Mouse (Mus musculus): ENCODE measurements around the gene Hmg20b.
A peak's percentile ranks its signal among the peaks of the same experiment; 100 is the strongest.

The Hmg20b gene

DNA sequence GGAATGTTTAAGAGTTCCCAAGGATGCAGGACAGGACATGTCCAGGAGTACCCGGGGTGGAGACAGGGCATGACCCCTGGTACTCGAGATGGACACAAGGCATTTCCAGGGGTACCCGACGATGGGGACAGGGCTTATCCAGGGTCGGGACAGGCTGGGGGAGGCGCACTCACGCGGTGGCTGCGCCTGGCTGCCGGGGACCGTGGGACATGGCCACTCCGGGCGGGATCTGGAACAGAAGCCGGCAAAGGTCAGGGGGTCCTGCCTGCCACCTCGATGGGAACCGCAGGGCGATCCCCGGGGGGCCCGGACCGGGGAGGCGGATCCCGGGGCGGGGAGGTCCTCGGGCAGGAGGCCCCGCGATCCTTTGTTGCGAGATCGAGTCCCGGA, 324 bp downstream of the Hmg20b start:
- DNase-seq, result no peak

DNA sequence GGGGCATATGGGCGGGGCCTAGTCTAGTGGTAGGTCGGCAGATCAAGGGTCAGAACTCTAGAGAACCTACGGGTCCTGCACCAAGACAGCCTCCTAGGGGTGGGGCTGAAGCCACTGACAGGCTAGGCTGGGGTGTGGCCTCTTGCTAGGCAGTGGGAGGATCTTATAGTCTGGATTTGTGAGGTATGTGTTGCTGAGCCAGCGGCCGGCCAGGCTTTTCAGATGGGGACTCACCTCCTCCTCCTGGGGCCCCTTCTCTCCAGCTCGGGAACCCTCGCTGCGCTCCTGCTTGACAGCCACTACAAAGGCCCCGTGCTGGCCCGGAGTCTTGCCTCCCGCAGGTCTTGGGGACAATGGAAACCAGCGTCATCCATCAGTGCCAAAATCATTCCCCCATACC, 1.1 kb downstream of the Hmg20b start:
- DNase-seq, result peak; percentile 85

DNA sequence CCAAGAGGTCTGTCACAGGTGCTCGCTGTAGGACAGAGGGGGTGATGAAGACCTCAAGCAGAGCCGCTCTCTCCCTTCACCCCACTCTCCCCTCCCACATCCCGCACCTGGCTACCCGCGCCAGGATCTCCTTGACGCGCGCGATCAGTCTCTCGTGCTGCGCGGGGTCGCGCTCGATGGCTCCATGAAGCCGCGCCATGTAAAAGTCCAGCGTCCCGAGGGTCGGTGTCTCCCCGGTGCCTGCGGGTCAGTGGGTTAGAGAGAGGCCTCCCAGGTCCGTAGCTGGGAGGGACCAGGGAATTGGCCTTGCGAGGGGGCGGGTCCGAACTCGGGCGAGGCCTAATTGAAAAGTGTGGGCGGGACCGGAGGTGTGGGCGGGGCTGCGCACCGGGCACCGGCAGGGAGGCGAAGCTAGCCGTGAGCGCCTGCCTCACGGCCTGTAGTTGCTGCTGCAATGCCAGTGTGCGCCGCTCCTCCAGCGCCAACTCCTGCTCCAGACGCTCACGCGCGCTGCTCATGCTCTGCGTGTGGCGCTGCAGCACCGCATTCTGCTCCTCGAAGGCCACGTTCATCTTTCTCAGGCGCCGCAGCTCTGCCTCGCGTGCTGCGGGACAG, 3.7 kb downstream of the Hmg20b start:
- DNase-seq, result peak; percentile 80

DNA sequence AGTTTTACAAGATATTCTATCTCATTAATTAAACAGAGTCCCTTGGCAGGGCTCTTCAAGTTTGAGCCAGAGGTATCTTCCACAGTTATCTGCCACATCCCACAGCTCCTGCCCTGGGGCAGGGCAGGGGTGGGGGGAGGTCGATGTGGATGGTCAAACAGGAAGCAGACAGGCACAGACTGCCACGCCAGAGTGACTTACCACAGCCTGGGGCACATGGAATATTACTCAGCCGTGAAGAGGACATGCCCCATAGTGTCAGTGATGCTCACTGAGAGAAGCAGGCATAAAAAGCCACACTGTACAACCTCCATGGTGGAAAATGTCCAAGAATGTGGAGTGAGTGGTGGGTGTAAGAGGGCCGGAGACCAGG, 5.1 kb downstream of the Hmg20b start:
- DNase-seq, result no peak

DNA sequence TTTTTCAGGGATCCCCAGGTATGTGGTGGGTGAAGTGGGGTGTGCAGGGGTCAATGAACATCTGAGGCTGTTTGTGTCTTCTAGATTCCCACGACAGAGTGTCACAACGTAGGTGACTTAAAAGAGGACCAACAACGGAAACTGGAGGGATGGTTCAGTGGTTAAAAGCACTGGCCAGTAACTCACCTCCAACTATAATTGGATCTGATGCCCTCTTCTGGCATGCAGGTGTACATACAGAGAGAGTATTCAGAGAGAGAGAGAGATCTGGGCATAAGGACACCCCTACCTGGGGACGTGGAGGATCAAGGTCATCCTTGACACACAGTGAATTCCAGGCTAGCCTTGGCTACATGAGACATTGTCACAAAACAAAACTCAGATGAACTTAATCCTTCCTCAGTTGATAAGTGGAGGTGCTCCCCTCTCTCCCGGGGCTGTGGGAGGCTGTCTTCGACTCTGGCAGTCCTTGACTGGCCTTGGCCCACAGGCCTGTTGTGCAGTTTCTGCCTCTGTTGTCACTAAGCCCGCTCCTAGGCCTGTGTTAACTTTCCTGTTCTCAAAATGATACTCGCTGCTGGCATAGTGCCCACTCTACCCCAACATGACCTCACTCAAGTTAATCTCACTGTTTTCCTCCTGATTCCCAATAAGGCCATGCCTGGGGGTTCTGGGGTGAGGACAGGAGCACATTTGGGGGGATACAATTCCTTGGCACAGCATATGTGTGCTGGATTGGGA, 5.7 kb downstream of the Hmg20b start:
- DNase-seq, result peak; percentile 48

DNA sequence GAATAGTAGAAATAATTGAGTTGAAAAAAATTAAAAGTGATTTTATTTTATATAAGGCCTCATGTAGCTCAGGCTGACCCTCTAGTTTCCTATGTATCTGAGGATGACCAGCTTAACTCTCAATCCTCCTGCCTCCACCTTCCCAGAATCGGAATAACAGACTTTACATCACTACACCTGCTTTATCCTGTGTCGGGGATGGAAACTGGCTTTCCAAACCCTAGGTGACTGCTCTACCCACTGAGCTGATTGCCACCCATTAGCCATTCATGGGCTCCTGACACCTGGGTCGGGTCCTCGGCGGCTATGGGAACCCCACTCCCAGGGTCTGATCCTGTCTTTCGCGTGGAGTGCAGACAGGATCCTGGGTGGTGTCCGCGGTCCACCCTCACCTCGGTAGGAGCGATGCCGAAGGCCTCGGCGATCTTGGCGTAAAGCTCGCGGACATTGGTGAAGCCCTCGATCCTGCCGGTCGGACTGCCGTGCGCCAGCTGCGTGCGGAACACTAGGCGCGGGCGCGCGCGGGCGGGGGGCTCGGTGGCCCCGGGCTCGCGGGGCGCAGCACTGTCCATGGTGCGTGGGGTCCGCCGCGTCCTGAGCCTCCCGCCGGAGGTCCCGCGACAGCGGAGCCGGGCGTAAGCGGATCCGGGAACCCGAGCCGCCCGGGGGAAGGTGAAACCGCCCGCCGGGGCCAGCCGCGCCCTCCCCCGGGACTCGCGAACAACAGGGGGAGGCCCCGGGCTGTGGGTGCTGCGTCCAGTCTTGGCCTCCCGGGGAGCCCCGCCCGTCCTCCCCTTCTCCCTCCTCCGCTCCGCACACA, 7.4 kb downstream of the Hmg20b start, which contains the start of gene Gipc3:
Gene Gipc3 (minus strand): TSS at position 581 of the 820 bp plus-strand sequence.
- peak; percentile 46 for DNase-seq

DNA sequence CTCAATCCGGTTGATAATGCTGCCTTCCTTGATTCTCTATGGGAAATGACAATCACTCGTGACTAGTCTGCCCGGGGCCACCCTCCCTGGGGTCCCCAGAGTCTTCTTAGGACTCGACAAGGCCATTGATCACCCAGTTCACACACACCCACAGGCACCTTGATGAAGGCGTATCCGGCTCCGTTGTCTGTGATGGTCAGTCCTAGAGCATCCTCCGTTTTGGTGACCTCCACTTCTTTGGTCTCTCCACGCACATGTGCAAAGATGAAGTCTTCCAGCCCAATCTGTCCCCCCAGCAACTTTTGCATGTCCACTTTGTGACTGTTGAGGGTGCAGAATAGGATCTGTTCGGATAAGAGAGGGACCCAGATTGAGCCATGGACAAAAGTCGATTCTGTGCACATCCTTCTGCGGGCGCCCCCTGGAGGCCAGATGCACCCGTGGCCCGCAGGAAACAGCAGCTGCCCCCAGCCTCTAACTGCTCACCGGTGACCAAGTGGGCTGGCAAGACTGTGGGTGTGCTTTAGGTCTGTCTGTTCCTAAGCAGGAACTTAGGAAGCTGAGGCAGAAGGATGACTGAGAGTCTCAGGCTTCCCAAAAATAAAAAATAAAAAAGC, 8.8 kb downstream of the Hmg20b start:
- peak; percentile 87 for DNase-seq

DNA sequence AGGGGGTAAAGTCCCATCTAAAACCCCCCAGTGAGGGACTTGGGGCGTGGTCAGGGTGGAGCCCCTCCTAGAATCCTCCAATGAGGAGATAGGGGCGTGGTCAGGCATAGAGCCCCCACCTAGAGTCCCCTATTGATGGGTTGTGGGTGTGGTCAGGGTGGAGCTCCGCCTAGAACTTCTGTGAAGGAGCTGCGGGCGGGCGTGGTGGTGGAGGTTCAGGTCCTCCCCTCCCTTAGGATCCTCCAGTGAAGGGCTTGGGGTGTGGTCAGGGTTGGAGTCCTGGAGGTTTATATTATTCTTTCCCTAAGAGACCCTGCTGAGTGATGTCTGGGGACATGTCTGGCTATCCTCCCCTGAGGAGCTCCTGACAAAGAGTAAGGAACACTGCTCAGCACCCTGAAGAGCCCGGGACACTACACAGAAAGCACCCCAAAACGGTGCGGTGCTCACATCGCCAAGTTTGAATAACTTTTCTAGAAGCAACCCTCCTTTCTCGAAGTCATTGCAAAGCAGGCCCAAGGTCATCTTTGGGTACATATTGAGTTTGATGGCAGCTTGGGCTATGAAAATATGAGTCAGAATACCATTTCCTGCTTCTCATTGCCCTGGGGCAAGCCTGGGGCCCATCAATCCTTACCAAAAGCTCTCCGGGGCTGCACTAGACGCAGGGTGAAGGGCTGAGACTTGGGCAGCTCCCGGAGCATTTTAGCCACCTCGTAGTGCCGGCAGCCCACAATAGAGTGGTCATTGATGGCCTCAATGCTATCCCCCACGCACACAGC, 9.5 kb downstream of the Hmg20b start:
- DNase-seq, result peak; percentile 57

DNA sequence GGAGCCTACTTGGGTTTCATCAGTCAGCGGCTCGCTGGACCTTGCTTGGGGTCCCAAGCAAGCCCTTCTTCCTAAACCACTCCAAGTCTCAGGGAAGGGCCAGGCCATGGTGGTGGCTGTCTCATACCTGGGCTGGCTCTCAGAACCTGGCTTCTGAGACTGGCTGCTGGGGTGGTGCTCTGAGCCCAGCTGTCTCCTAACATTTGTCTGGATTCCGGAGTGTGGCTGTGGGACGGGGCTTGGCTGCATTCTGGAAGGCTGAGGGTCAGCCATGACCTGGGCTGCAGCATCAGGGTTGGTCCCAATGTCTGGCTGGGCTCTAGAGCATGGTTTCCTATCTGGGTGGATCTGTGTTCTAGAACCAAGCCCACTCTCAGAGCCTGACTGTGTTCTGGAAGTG, 13.7 kb downstream of the Hmg20b start:
- DNase-seq, result no peak

DNA sequence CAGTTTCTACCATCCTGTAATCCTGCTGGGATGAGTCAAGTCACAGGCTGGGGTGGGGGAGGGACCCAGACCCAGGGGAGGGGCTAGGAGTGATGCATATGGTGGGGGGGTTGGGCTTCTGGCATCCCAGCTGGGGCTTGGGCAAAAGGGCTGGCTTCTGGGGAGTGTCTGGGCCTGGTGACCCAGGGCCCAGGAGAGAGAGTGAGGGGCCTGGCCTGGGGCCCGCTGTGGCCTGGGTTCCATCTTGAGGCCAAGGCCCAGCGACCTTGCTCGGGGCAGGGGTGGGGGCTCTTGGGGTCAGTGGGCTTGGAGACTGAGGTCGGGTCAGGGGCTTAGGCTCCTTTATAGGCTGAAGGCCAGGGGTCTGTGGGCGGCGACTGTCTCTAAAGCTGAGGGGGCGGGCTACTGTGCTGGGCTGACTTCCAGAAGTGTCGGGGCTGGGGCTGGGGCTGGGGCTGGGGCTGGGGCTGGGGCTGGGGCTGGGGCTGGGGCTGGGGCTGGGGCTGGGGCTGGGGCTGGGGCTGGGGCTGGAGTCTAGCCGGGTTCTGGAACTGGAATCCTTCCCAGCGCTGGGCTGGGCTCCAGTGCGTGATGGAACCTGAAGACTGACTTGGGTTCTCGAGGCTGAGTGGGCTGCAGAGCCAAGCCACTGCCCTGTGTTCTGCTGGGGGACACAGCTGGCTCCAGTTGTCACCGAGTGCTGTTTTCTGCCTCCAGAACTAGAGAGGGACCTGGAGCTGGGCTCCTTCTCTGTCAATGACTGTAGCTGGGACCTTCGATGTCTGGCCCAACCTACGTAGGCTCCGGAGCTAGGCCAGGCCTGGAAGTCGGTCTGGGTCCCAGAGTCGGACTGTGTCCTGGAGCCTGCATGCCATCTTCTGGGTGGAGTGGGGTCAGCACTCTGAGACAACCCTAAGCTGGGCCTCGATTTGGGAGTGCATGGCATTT, 14.6 kb downstream of the Hmg20b start:
- peak; percentile 77 for DNase-seq

DNA sequence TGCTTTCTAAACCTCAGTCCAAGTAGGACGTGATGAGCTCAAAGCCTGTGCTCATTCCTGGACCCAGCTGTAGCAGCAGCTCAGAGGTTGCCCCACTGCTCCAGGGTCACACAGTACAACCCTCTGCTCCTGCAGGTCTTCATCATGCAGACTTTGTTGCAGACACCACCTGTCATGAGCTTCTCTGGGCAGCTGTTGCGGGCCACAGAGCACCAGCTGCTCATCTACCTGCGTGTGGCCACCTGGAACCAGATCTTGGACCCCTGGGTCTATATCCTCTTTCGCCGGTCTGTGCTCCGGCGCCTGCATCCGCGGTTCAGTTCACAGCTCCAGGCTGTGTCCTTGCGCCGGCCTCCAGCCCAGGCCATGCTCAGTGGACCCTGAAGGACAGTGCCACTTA, 16.0 kb downstream of the Hmg20b start:
- no peak for DNase-seq

DNA sequence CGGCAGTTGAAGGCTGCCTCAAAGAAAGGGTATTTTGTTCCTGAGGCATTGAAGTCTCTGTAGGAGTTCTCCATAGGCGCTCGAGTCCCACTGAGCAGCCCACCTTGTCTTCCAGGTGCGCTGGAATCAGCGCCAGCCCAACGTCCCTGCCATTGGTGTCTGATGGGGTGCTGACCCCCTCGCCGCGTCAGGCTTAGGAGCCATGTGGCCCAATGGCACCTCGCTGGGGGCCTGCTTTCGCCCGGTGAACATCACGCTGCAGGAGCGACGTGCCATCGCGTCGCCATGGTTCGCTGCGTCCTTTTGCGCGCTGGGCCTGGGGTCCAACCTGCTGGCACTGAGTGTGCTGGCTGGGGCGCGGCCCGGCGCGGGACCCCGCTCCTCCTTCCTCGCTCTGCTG, 18.0 kb downstream of the Hmg20b start:
- DNase-seq, result no peak

DNA sequence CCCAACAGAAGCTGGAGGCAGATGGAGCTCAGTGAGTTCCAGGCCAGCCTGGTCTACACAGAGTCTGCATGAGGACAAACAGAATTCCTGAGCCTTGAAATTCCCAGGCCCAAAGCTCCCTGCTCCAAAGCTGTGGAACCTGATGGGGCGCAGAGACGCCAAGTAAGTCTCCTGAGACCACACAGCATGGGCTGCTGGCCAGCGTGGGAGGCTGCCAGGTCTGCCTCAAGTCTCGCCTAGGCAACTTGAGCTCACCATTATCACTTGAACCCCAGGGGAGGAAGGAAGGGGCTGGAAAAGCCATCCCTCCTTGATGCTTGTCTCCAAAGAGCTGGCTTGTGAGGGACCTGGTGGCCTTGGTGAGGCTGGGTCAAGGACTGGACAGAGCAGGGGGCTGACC, 20.3 kb downstream of the Hmg20b start:
- peak; percentile 54 for DNase-seq

DNA sequence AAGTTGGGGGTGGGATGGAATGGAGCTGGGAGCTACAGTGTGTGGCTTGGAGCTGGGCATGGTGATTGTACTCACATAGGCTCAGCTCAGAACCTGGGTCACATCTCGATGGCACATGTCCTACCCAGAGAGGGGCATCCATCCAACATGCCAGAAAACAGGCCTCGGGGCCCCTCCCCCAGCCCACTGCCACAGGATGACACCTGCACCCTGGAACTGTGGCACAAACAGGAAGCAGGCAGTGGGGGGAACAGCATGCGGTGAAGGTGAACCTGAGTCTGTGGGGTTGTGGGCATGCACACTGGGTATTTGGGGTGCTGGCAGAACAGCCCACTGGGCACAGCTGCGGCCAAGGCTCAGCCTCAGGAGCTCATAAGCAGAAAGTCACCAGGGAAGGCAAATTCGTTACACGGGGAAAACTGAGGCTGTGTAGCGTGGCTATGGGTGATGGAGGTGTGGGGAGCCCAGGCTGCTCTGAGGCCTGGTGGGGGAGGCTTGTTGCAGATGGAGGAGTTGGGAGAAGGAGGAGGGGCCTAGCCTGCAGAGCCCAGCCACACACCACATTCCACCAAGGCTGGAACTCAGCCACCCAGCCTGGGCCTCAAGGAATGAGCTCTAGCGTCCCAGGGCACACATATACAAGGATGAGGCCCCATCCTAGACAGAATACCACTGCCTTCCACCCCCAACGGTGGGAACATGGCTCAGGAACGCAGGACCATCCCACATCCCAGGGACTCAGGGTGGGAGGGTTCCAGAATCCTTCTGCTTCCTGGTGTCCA, 20.9 kb downstream of the Hmg20b start:
- peak; percentile 83 for DNase-seq

DNA sequence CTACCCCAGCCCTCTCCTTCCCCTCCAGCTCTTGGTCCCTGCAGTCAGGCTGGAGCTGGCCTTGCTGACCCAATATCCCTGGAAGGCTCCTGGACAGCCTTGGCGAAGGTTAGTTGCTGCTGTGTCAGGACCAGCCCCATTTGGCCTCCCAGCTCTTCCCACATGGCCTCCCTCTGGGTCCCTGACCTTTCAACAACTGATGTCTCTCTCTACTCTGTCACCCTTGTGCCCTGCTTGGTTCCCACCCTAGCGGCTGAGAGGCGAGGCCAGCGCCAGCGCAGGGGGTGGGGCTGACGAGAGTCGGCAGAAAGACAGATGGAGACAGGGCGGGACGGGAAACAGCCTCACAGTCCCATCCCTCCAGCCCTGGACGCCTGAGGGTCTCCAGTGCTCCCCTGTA, 21.9 kb downstream of the Hmg20b start, which contains the start of gene Tbxa2r:
Gene Tbxa2r (plus strand): TSS at position 346 of the 400 bp plus-strand sequence.
- DNase-seq, result peak; percentile 91

DNA sequence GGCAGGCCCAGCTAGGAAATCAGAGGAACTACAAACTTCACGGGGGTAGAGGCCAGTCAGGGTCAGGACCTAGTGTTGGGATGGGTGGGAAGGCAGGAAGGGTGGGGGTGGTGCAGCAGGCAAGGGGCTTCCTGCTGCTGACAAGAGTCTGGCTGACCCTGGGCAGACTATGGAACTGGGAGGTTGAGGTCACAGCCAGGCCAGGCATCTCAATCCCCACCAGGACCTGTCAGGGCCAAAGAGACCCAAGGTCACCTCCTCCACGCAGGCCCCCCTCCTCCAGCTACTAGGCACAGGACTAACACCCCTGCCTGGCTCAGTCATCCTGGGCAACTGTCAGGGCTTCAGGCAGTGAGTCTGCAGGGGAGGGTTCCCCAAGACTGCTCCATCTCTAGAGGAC, 22.3 kb downstream of the Hmg20b start:
- DNase-seq, result peak; percentile 57

DNA sequence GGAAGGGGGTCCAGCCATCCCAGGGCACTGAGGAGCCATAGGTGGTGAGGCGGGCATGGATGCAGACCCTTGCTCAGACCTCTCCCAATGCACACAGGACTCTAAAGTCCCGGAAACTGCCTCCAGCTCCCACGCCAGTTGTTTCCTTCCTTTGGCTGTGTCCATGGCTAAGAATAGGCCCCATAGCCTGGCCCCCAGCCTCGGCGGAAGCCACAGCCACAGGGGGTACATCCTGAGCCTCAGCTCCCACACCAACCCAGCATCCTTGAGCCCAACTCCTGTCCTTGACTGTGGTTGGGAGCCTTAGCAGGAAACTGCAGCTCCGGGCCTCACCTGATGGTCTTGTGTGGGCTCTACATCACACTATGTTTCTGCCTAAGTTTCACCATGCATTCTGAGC, 23.4 kb downstream of the Hmg20b start:
- peak; percentile 76 for DNase-seq

DNA sequence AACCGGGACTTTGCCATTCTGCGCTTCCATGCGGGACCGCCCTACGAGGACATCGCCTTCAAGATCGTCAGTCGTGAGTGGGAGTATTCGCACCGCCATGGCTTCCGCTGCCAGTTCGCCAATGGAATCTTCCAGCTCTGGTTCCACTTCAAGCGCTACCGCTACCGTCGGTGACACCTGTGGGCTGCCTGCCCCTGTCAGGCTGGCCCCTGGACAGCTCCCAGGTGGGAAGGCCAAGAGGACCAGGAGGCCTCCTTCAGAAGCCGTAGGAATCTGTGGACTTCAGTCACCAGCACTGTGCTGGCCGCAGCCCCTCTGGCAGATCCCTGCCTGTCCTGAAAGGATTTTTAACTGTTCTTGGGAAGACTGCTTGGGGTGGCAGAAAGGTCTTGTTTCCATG, 24.5 kb downstream of the Hmg20b start:
- DNase-seq, result no peak

DNA sequence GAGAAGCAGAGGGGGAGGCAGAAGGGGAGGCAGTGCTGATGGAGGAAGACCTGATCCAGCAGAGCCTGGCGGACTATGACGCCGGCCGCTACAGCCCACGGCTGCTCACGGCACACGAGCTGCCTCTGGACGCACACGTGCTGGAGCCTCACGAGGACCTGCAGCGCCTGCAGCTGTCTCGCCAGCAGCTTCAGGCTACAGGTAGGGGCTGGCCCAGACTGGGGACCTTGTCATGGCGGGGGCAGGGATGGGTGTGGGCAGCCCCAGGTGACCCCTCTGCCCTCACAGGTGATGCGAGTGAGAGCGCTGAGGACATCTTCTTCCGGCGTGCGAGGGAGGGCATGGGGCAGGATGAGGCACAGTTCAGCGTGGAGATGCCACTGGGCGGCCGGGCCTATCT, 25.1 kb downstream of the Hmg20b start:
- DNase-seq, result no peak

DNA sequence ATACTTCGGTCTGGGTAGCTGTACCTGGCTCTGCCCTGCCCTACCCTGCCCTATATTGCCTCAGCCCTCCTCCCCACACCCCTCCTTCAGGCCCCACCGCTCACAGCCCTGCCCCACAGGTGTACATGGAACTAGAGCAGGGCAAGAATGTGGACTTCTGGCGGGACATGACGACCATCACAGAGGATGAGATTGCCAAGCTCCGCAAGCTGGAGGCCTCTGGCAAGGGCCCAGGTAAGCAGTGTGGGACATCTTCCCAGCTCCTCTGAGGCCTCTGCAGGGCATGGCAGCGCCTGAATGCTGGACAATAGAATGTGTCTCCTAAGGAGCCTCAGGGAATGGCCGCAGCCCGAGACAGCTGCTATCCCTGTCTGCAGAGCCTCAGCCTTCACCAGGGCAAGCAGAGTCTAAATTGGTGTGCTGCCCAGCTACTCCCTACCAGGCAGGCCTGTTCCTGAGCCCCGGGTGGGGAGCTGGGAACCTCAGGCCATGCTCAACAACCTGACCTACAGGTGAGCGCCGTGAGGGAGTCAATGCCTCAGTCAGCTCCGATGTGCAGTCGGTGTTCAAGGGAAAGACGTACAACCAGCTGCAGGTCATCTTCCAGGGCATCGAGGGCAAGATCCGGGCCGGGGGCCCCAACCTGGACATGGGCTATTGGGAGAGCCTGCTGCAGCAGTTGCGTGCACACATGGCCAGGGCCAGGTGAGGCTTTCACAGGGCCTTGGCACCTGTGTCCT, 26.3 kb downstream of the Hmg20b start:
- DNase-seq, result no peak

Measured in lung, postnatal 10 days (tissue).